Mouse (Mus musculus): ENCODE data around the gene Colgalt1.

DNA sequence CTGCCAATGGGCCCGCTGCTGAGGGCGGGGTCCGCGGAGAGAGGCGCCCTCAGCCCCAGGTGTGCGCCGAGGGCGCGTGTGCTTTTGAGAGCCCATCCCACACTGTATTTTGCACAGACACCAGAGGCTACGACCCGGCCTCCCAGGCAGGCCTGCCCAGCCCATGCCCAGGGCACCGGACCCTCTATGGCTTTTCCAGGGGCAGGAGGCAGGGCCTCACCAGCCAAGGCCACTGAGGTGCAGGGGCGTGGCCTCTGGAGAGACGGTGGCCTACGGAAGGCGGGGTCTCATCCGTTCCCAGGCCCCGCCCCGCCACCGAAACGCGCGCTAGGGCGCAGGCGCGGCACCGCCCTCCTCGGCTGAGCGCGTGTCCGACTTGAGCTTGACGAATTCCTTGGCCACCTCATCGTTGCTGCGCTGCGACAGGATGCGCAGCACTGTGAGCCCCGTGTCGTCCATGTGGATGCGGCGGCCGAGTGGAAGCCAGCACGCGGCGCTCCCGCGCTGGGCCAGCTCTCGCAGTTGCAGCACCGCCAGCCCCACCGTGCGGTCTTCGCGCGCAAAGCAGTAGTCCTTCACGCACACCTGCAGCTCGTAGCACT is 18.4 kb downstream of the Colgalt1 start:
- no peak for TF ChIP-seq CTCF (conservative IDR thresholded peaks at IDR 0.05; ENCODE audit: low read length)
- no peak for TF ChIP-seq NANOG (IDR thresholded peaks at IDR 0.05; ENCODE audit: borderline replicate concordance, low read length)
